Mouse (Mus musculus) ovary, postnatal 36 days (tissue): ENCODE results near the gene Plcb4.

Experiments used
- DNase-seq: peaks from one replicate; pipeline ENCODE4 v3.0.0; 2022; ENCODE audit warnings: low spot score, mixed read lengths

The Plcb4 gene

GRCm38 (mm10) chr2:135658486-135659390, at the start of gene Plcb4:
TSS of gene Plcb4 (plus strand) at chr2:135659011.
- DNase-seq, result peak; percentile 86

GRCm38 (mm10) chr2:135614651-135615261, 44.1 kb upstream of the Plcb4 start:
- DNase-seq, result no peak

GRCm38 (mm10) chr2:135616090-135616489, 42.7 kb upstream of the Plcb4 start:
- no peak for DNase-seq

GRCm38 (mm10) chr2:135618551-135618950, 40.3 kb upstream of the Plcb4 start:
- no peak for DNase-seq

GRCm38 (mm10) chr2:135619956-135620355, 38.9 kb upstream of the Plcb4 start:
- no peak for DNase-seq

- DNase-seq, result no peak
Measured at GRCm38 (mm10) chr2:135627821-135628220, 31.0 kb upstream of the Plcb4 start.

- no peak for DNase-seq
Measured at GRCm38 (mm10) chr2:135637227-135637626, 21.6 kb upstream of the Plcb4 start.

GRCm38 (mm10) chr2:135641002-135641401, 17.8 kb upstream of the Plcb4 start:
- no peak for DNase-seq

- DNase-seq, result no peak
Measured at GRCm38 (mm10) chr2:135641636-135642035, 17.2 kb upstream of the Plcb4 start.

GRCm38 (mm10) chr2:135646226-135646625, 12.6 kb upstream of the Plcb4 start:
- DNase-seq, result no peak

- no peak for DNase-seq
Measured at GRCm38 (mm10) chr2:135646654-135647053, 12.2 kb upstream of the Plcb4 start.

- no peak for DNase-seq
Measured at GRCm38 (mm10) chr2:135647985-135648384, 10.8 kb upstream of the Plcb4 start.

- DNase-seq, result no peak
Measured at GRCm38 (mm10) chr2:135650885-135651284, 7.9 kb upstream of the Plcb4 start.

- DNase-seq, result no peak
Measured at GRCm38 (mm10) chr2:135652040-135652439, 6.8 kb upstream of the Plcb4 start.

GRCm38 (mm10) chr2:135652451-135652850, 6.4 kb upstream of the Plcb4 start:
- no peak for DNase-seq

- DNase-seq, result no peak
Measured at GRCm38 (mm10) chr2:135655948-135656347, 2.9 kb upstream of the Plcb4 start.

- no peak for DNase-seq
Measured at GRCm38 (mm10) chr2:135656586-135656985, 2.2 kb upstream of the Plcb4 start.

GRCm38 (mm10) chr2:135659391-135660180, 775 bp downstream of the Plcb4 start:
- peak; percentile 63 for DNase-seq

- no peak for DNase-seq
Measured at GRCm38 (mm10) chr2:135660816-135661215, 2.0 kb downstream of the Plcb4 start.

GRCm38 (mm10) chr2:135663785-135664184, 5.0 kb downstream of the Plcb4 start:
- no peak for DNase-seq

- DNase-seq, result no peak
Measured at GRCm38 (mm10) chr2:135667496-135667895, 8.7 kb downstream of the Plcb4 start.

GRCm38 (mm10) chr2:135672459-135673104, 13.8 kb downstream of the Plcb4 start:
- DNase-seq, result no peak
